Mouse (Mus musculus): ENCODE results near the gene Pax3. TPM values are rescaled to one million over a fixed set of nuclear protein-coding genes. Genes with fewer than 3 reads are reported as not detected.

Pax3 gene
- polyA plus RNA-seq, 1 experiment from 2014 or later: 24.4 TPM

GRCm38 (mm10) chr1:78208281-78208814 is 11.4 kb upstream of the Pax3 start:
- Histone ChIP-seq H3K9me3 (no peaks in the 10 kb centered on the region), H3K4me2 (no peak overlapping the region), H3K4me1 (replicated peaks) (peaks cover 10% of the 10 kb centered on the region), H3K27ac (no peak overlapping the region), H3K27me3 (peaks cover 100% of the 10 kb centered on the region), H3K36me3 (no peaks in the 10 kb centered on the region), H3K4me3 (no peak overlapping the region), H3K9ac (no peak overlapping the region)
- ATAC-seq (ENCODE audit: low FRiP score): no peak
- WGBS: 9% methylated on average over 9 of the region's 9 CpGs

- ATAC-seq (ENCODE audit: low FRiP score): no peak
- Histone ChIP-seq H3K27me3 (peaks cover 91% of the 10 kb centered on the region), H3K36me3 (no peaks in the 10 kb centered on the region), H3K9me3 (no peaks in the 10 kb centered on the region), H3K4me2 (peak overlapping the region; percentile 53), H3K9ac (no peak overlapping the region), H3K27ac (no peak overlapping the region), H3K4me1 (replicated peaks) (peaks cover 24% of the 10 kb centered on the region), H3K4me3 (no peak overlapping the region; the same call in 1 of the 2 replicates)
- 22% methylated on average over 4 of the region's 4 CpGs for WGBS
Observed at GRCm38 (mm10) chr1:78204341-78204740, 7.4 kb upstream of the Pax3 start.

- Histone ChIP-seq H3K36me3 (no peaks in the 10 kb centered on the region), H3K9ac (peak overlapping the region; percentile 49; the same call in 1 of the 2 replicates), H3K4me3 (peak overlapping the region; percentile 31), H3K27me3 (peaks cover 91% of the 10 kb centered on the region), H3K9me3 (no peaks in the 10 kb centered on the region), H3K4me1 (replicated peaks) (peaks cover 24% of the 10 kb centered on the region), H3K27ac (peak overlapping the region; percentile 55), H3K4me2 (peak overlapping the region; percentile 53)
- peak; percentile 60 for ATAC-seq (ENCODE audit: low FRiP score)
- under 1% methylated on average over 33 of the region's 33 CpGs for WGBS
Observed at GRCm38 (mm10) chr1:78203622-78204211, 6.8 kb upstream of the Pax3 start.

- Histone ChIP-seq H3K36me3 (no peaks in the 10 kb centered on the region), H3K4me1 (replicated peaks) (peaks cover 24% of the 10 kb centered on the region), H3K9me3 (no peaks in the 10 kb centered on the region), H3K27ac (peak overlapping the region; percentile 55), H3K9ac (peak overlapping the region; percentile 39; the same call in 1 of the 2 replicates), H3K27me3 (peaks cover 91% of the 10 kb centered on the region), H3K4me2 (peak overlapping the region; percentile 53), H3K4me3 (peak overlapping the region; percentile 31)
- WGBS: under 1% methylated on average over 14 of the region's 14 CpGs
- ATAC-seq (ENCODE audit: low FRiP score): peak; percentile 73
Observed at GRCm38 (mm10) chr1:78203086-78203614, 6.2 kb upstream of the Pax3 start.

- H3K9ac ChIP-seq: peak overlapping the region; percentile 39; the same call in 1 of the 2 replicates
- H3K4me1 ChIP-seq (replicated peaks): peaks cover 27% of the 10 kb centered on the region
- no peak for ATAC-seq (ENCODE audit: low FRiP score)
- H3K4me2 ChIP-seq: peak overlapping the region; percentile 53
- H3K36me3 ChIP-seq: no peaks in the 10 kb centered on the region
- under 1% methylated on average over 23 of the region's 23 CpGs for WGBS
- H3K27ac ChIP-seq: 0 out of 2 replicates have a peak overlapping the region, but pooled peaks have one; percentile 55
- H3K4me3 ChIP-seq: peak overlapping the region; percentile 31
- H3K27me3 ChIP-seq: peaks cover 91% of the 10 kb centered on the region
- no peaks in the 10 kb centered on the region for H3K9me3 ChIP-seq
Observed at GRCm38 (mm10) chr1:78202466-78203085, 5.6 kb upstream of the Pax3 start.

GRCm38 (mm10) chr1:78201251-78202010 is 4.5 kb upstream of the Pax3 start:
- H3K9ac ChIP-seq: peak overlapping the region; percentile 63
- no peaks in the 10 kb centered on the region for H3K9me3 ChIP-seq
- peak overlapping the region; percentile 31 for H3K4me3 ChIP-seq
- no peak for ATAC-seq (ENCODE audit: low FRiP score)
- peaks cover 39% of the 10 kb centered on the region for H3K4me1 ChIP-seq (replicated peaks)
- 4% methylated on average over 28 of the region's 28 CpGs for WGBS
- peak overlapping the region; percentile 77 for H3K4me2 ChIP-seq
- no peaks in the 10 kb centered on the region for H3K36me3 ChIP-seq
- peak overlapping the region; percentile 36 for H3K27ac ChIP-seq
- peaks cover 91% of the 10 kb centered on the region for H3K27me3 ChIP-seq

- Histone ChIP-seq H3K4me2 (peak overlapping the region; percentile 77), H3K4me1 (replicated peaks) (peaks cover 43% of the 10 kb centered on the region)
Observed at GRCm38 (mm10) chr1:78200191-78200590, 3.3 kb upstream of the Pax3 start.

GRCm38 (mm10) chr1:78199221-78199620 is 2.3 kb upstream of the Pax3 start:
- Histone ChIP-seq H3K27ac (peak overlapping the region; percentile 66), H3K4me1 (replicated peaks) (peaks cover 42% of the 10 kb centered on the region), H3K9me3 (no peaks in the 10 kb centered on the region), H3K9ac (no peak overlapping the region), H3K4me2 (peak overlapping the region; percentile 77), H3K27me3 (peaks cover 89% of the 10 kb centered on the region), H3K4me3 (peak overlapping the region; percentile 0; the same call in 1 of the 2 replicates), H3K36me3 (no peaks in the 10 kb centered on the region)
- WGBS: 2% methylated on average over 9 of the region's 9 CpGs
- ATAC-seq (ENCODE audit: low FRiP score): no peak

More at GRCm38 (mm10) chr1:78200191-78200590, 3.3 kb upstream of the Pax3 start:
- Histone ChIP-seq H3K27ac (no peak overlapping the region), H3K27me3 (peaks cover 91% of the 10 kb centered on the region), H3K9ac (no peak overlapping the region), H3K4me3 (peak overlapping the region; percentile 12), H3K9me3 (no peaks in the 10 kb centered on the region), H3K36me3 (no peaks in the 10 kb centered on the region)
- WGBS: 2% methylated on average over 15 of the region's 15 CpGs
- ATAC-seq (ENCODE audit: low FRiP score): no peak

GRCm38 (mm10) chr1:78198319-78198940 is 1.5 kb upstream of the Pax3 start:
- WGBS: under 1% methylated on average over 9 of the region's 9 CpGs
- H3K4me3 ChIP-seq: peak overlapping the region; percentile 0; the same call in 1 of the 2 replicates

GRCm38 (mm10) chr1:78197351-78198234 is 659 bp upstream of the Pax3 start:
- H3K36me3 ChIP-seq: no peaks in the 10 kb centered on the region
- peak overlapping the region; percentile 48 for H3K4me3 ChIP-seq
- H3K9me3 ChIP-seq: no peaks in the 10 kb centered on the region
- no peak overlapping the region; the same call in 1 of the 2 replicates for H3K9ac ChIP-seq
- H3K4me2 ChIP-seq: peak overlapping the region; percentile 77
- peaks cover 35% of the 10 kb centered on the region for H3K4me1 ChIP-seq (replicated peaks)
- peak overlapping the region; percentile 87 for H3K27ac ChIP-seq
- peaks cover 78% of the 10 kb centered on the region for H3K27me3 ChIP-seq
- 2% methylated on average over 21 of the region's 21 CpGs for WGBS
- peak; percentile 71 for ATAC-seq (ENCODE audit: low FRiP score)

More at GRCm38 (mm10) chr1:78198319-78198940, 1.5 kb upstream of the Pax3 start:
- Histone ChIP-seq H3K27ac (peak overlapping the region; percentile 66), H3K27me3 (peaks cover 82% of the 10 kb centered on the region), H3K9ac (no peak overlapping the region), H3K36me3 (no peaks in the 10 kb centered on the region), H3K9me3 (no peaks in the 10 kb centered on the region), H3K4me2 (peak overlapping the region; percentile 77), H3K4me1 (replicated peaks) (peaks cover 38% of the 10 kb centered on the region)
- peak; percentile 23; the same call in 1 of the 2 replicates for ATAC-seq (ENCODE audit: low FRiP score)
